Mouse (Mus musculus) cerebellum, postnatal 14 days (tissue): Measurements from ENCODE around the gene Slc9a2.

Experiments
- DNase-seq, 2 experiments: peaks; one replicate each; pipeline ENCODE4 v3.0.0; 2021; ENCODE audit warnings: mixed read lengths in 2 of 2

Slc9a2 gene

GRCm38 (mm10) chr1:40788956-40789355 is 108.6 kb downstream of the Slc9a2 start:
- DNase-seq, result no peak

GRCm38 (mm10) chr1:40789666-40790233 is 109.4 kb downstream of the Slc9a2 start:
- DNase-seq, result no peak

- DNase-seq, result peak; percentile 91 to 92
These were observed 110.2 kb downstream of the Slc9a2 start, which contains the start of gene Mfsd9 for GRCm38 (mm10) chr1:40790324-40791141. Gene Mfsd9, minus strand, starts transcription at chr1:40790687.

- no peak for DNase-seq
These were observed 115.1 kb downstream of the Slc9a2 start for GRCm38 (mm10) chr1:40795508-40795907.

- DNase-seq, result peak; percentile 60 to 80
These were observed 117.0 kb downstream of the Slc9a2 start for GRCm38 (mm10) chr1:40797348-40797747.

GRCm38 (mm10) chr1:40799121-40799520 is 118.7 kb downstream of the Slc9a2 start:
- no peak for DNase-seq

GRCm38 (mm10) chr1:40800908-40801307 is 120.5 kb downstream of the Slc9a2 start:
- no peak for DNase-seq

GRCm38 (mm10) chr1:40802759-40803158 is 122.4 kb downstream of the Slc9a2 start:
- peak; percentile 71 to 72 for DNase-seq

- DNase-seq, result no peak
These were observed 123.7 kb downstream of the Slc9a2 start for GRCm38 (mm10) chr1:40804118-40804517.

- DNase-seq, result peak; percentile 9 to 13
These were observed 125.0 kb downstream of the Slc9a2 start, which contains the start of gene Tmem182 for GRCm38 (mm10) chr1:40805351-40805750. Gene Tmem182, plus strand, starts transcription at chr1:40805601.

- no peak for DNase-seq
These were observed 125.5 kb downstream of the Slc9a2 start for GRCm38 (mm10) chr1:40805891-40806290.

GRCm38 (mm10) chr1:40808643-40809042 is 128.3 kb downstream of the Slc9a2 start:
- no peak for DNase-seq

- no peak for DNase-seq
These were observed 134.9 kb downstream of the Slc9a2 start for GRCm38 (mm10) chr1:40815071-40815845.
